Mouse (Mus musculus) heart, adult 2 months (tissue): ENCODE results near the gene Grhl3. TPM values are rescaled to one million over a fixed set of nuclear protein-coding genes. Genes with fewer than 3 reads are reported as not detected.

Experiments used
- DNase-seq, 2 experiments: peaks; one replicate each; pipeline ENCODE4 v3.0.0; 2021
- H3K27ac ChIP-seq: fragments of 200-600 bp; 2 replicates; pipeline ENCODE4 v1.8.1; 2022
- H3K27me3 ChIP-seq: fragments of 200-500 bp; 2 replicates; pipeline ENCODE4 v1.6.1; 2012; ENCODE audit warnings: mild to moderate bottlenecking, low read length, inconsistent platforms, mixed read lengths; ENCODE audit not compliant: control insufficient read depth, insufficient read depth
- H3K36me3 ChIP-seq: fragments of 200-500 bp; 2 replicates; pipeline ENCODE4 v1.6.1; 2012; ENCODE audit warnings: low read length, inconsistent platforms; ENCODE audit not compliant: control insufficient read depth, insufficient read depth
- H3K4me1 ChIP-seq: fragments of 200-500 bp; 2 replicates; pipeline ENCODE4 v1.6.1; 2011; ENCODE audit warnings: low read length; ENCODE audit not compliant: control insufficient read depth, insufficient read depth
- H3K4me3 ChIP-seq: fragments of 200-600 bp; 2 replicates; pipeline ENCODE4 v1.8.1; 2022
- H3K79me2 ChIP-seq: fragments of 200-500 bp; replicated peaks from 2 replicates; pipeline ENCODE4 v1.6.1; 2012; ENCODE audit warnings: mild to moderate bottlenecking, inconsistent platforms, low read length, moderate library complexity, mixed read lengths; ENCODE audit not compliant: control insufficient read depth, insufficient read depth
- H3K9ac ChIP-seq: fragments of 200-500 bp; 2 replicates; pipeline ENCODE4 v1.6.1; 2012; ENCODE audit warnings: low read depth, mild to moderate bottlenecking, control low read depth, inconsistent platforms, low read length, mixed read lengths
- CTCF ChIP-seq: fragments of 200-600 bp; IDR thresholded peaks from 2 replicates; pipeline ENCODE4 v1.8.1; 2022; ENCODE audit warnings: antibody characterized with exemption, mild to moderate bottlenecking, moderate library complexity
- EP300 ChIP-seq: fragments of 200-500 bp; IDR thresholded peaks from 2 replicates; pipeline ENCODE4 v1.6.1; 2011; ENCODE audit warnings: low read depth, low read length, control low read depth; ENCODE audit not compliant: insufficient read depth
- POLR2A ChIP-seq: fragments of 200-500 bp; IDR thresholded peaks from 2 replicates; pipeline ENCODE4 v1.6.1; 2011; ENCODE audit warnings: mild to moderate bottlenecking, low read depth, low read length, control low read depth; ENCODE audit not compliant: insufficient read depth
- WGBS: fragments of 180-500 bp; shearing (Covaris S2); methylation state at CpG from one replicate; pipeline ENCODE4 v1.1.7; 2018; 5-methylcytosine and 5-hydroxymethylcytosine counted together
- intact Hi-C: fragments of 180-260 bp; cut with DNase I; formaldehyde crosslinking; loops from one replicate; pipeline ENCODE4 v1.15.1; 2025
- polyA plus RNA-seq: library from polyadenylated mRNA; depleted of rRNA; stranded (reverse); fragments of >200 nt; gene quantifications from 2 replicates; pipeline ENCODE4 v1.2.3, GENCODE M21; 2012
- total RNA-seq, 2 experiments: library from RNA; stranded (reverse); gene quantifications; 2 replicates each; pipeline ENCODE4 v1.2.3; 2021

Grhl3 gene
- total and polyA plus RNA-seq, 3 experiments: 0.04 to 0.14 (median 0.08) TPM

DNA sequence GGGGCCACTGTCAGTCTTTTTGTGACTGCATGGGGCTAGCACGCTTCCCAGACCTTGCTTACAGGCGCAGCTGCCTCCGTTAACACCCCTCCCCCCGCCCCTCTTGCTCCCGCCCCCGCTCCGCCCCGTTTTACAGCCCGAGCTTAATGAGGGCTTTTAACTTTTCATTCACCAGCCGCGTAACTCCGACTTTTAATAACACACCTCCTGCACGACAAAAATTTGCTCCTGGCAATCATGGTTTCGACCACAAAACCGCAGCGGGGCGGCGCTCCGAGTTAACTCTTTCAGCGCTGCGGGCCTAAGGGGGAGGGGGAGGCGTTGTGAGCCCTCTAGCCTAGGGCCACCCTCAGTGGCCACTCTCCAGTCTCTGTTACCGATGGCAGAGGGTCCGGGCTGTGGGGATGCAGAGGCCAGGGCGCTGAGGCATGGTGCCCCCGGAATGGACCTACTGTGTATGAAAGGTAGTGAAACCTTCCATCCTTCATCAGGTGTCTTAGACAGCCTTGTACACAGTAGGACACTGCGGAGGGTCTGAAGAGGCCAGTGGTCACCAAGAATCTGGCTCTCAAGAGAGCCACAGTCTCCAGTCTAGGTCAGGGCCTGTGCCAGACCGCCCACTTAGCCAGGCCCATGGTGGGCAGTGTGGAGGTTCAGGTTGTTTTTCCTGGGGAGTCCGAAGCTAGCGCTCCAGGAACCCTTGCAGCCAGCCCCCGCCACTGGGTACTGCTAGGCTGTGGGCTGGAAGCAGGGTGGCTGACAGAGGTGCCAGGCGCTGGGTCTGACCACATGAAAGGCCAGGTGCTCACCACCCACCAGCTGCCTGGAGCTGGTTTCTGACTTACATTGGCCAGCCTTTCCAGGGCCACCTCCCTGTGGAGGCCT, 3.0 kb downstream of the Grhl3 start:
- no peaks in the 10 kb centered on the region for H3K79me2 ChIP-seq
- peak; percentile 24 to 51 for DNase-seq
- H3K4me3 ChIP-seq: peak overlapping the region; percentile 34
- WGBS: 18% methylated on average over 32 of the region's 32 CpGs
- H3K36me3 ChIP-seq: no peaks in the 10 kb centered on the region
- intact Hi-C loops: loop anchor here (5.0 kb wide), 1 partner anchor 53 kb away; no protein-coding TSS in a partner anchor
- H3K4me1 ChIP-seq: peaks cover 4% of the 10 kb centered on the region; the same call in 1 of the 2 replicates
- TF ChIP-seq EP300 (no peak), POLR2A (no peak), CTCF (no peak)
- peaks cover 1% of the 10 kb centered on the region; the same call in 1 of the 2 replicates for H3K27me3 ChIP-seq
- H3K27ac ChIP-seq: peak overlapping the region; percentile 64
- no peak overlapping the region for H3K9ac ChIP-seq

DNA sequence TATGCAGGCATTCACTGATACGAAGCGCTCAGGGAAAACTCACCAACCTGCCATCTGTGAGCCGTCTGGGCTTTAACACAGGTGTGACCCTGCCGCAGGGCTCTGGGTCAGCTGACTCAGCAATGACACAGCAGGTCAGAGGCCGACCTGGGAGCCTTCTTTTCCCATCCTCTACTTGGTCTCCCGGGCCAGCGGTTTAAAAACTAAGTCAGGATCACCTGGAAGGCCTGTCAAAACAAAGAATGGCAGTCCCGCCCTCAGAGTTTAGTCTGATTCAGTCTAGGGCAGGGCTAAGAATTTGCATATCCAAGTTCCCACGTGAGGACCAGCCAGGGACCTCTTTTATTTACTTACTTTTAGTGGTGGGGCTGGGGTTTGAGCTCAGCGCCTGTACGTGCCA, 4.2 kb downstream of the Grhl3 start:
- Histone ChIP-seq H3K27me3 (peaks cover 1% of the 10 kb centered on the region; the same call in 1 of the 2 replicates), H3K9ac (no peak overlapping the region), H3K27ac (no peak overlapping the region; the same call in 1 of the 2 replicates), H3K4me1 (peaks cover 5% of the 10 kb centered on the region; the same call in 1 of the 2 replicates), H3K36me3 (no peaks in the 10 kb centered on the region), H3K4me3 (no peak overlapping the region), H3K79me2 (no peaks in the 10 kb centered on the region)
- intact Hi-C loops: no loop called here
- 39% methylated on average over 11 of the region's 11 CpGs for WGBS
- DNase-seq: no peak
- TF ChIP-seq EP300 (no peak), POLR2A (no peak), CTCF (no peak)

DNA sequence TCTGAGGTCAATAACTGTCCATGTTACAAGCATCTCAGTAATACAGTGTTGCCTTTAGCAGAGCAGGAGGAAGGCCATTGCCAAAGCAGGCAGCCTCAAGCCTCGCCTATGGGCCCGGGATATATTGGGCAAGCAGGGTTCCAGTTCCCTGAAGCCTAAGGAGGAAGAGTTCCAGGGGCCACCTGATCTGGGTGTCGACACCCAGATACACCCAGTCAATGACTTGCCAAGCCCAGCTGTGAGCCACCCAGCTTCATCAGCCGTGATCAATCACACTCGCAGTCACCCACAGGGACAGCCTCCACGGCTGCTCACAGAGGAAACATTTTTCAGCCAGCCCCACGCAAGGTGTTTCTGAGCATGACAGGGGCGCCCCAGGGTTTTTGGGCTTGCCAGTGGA, 5.9 kb downstream of the Grhl3 start:
- H3K27ac ChIP-seq: peak overlapping the region; percentile 78; the same call in 1 of the 2 replicates
- TF ChIP-seq POLR2A (no peak), CTCF (no peak), EP300 (no peak)

DNA sequence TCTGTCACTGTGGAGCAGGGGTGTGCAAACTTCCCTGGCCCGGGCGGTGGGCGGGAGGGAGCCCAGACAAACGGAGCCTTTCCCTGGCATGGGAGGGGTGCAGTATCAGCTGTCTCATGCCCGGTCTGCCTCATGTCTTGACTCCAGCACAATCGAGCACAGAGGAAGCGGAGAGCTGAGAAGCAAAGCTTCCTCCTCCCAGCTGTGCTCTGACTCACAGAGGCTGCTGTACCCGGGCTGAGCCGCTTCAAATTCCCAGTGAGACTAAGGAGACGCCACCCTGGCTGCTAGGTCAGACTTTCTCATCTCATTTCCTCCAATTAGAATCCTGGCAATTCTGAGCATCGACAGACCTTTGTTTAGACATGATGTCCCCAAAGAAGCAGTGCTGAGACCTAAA, 6.4 kb downstream of the Grhl3 start:
- peaks cover 5% of the 10 kb centered on the region; the same call in 1 of the 2 replicates for H3K4me1 ChIP-seq
- peak overlapping the region; percentile 78 for H3K27ac ChIP-seq
- H3K9ac ChIP-seq: no peak overlapping the region
- DNase-seq: peak; percentile 49 to 50
- no peak overlapping the region for H3K4me3 ChIP-seq
- no peak for TF ChIP-seq EP300
- TF ChIP-seq POLR2A: no peak
- TF ChIP-seq CTCF: no peak
- intact Hi-C loops: no loop called here
- peaks cover 1% of the 10 kb centered on the region; the same call in 1 of the 2 replicates for H3K27me3 ChIP-seq
- no peaks in the 10 kb centered on the region for H3K36me3 ChIP-seq
- H3K79me2 ChIP-seq: no peaks in the 10 kb centered on the region
- WGBS: 27% methylated on average over 11 of the region's 11 CpGs

More for the DNA sequence above, 5.9 kb downstream of the Grhl3 start:
- intact Hi-C loops: no loop called here
- peaks cover 5% of the 10 kb centered on the region; the same call in 1 of the 2 replicates for H3K4me1 ChIP-seq
- H3K9ac ChIP-seq: no peak overlapping the region
- no peaks in the 10 kb centered on the region for H3K36me3 ChIP-seq
- no peaks in the 10 kb centered on the region for H3K79me2 ChIP-seq
- DNase-seq: peak in 1 of 2 experiments; percentile 13
- 68% methylated on average over 8 of the region's 8 CpGs for WGBS
- no peak overlapping the region for H3K4me3 ChIP-seq
- H3K27me3 ChIP-seq: peaks cover 1% of the 10 kb centered on the region; the same call in 1 of the 2 replicates

DNA sequence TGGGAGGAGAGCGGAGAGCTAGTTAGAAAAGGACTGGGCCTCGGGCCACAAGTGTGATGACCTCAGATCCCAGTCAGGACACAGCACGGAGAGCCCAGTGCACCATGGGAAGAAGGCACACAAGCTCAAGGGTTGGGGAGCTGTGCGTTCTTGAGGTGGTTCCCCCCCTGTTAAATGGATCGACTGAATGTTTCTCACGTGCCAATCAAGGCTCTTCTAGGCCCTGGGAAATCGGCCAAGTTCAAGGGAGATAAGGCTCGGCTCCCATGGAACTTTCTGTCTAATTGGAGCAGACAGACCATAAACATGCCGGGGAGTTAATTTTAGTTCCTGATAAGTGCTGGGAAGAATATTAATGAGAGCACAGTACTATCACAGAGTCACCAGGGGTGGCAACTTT, 8.0 kb downstream of the Grhl3 start:
- no peak overlapping the region for H3K4me3 ChIP-seq
- no peaks in the 10 kb centered on the region for H3K27me3 ChIP-seq
- peak; percentile 70 to 81 for DNase-seq
- 8% methylated on average over 9 of the region's 9 CpGs for WGBS
- no peaks in the 10 kb centered on the region for H3K79me2 ChIP-seq
- TF ChIP-seq EP300 (peak; percentile 66; the same call in 1 of the 2 replicates), CTCF (no peak)
- peak overlapping the region; percentile 78 for H3K27ac ChIP-seq
- no peaks in the 10 kb centered on the region for H3K36me3 ChIP-seq
- intact Hi-C loops: loop anchor here (2.0 kb wide), 1 partner anchor 87 kb away; no protein-coding TSS in a partner anchor
- no peak overlapping the region for H3K9ac ChIP-seq
- peaks cover 5% of the 10 kb centered on the region; the same call in 1 of the 2 replicates for H3K4me1 ChIP-seq

DNA sequence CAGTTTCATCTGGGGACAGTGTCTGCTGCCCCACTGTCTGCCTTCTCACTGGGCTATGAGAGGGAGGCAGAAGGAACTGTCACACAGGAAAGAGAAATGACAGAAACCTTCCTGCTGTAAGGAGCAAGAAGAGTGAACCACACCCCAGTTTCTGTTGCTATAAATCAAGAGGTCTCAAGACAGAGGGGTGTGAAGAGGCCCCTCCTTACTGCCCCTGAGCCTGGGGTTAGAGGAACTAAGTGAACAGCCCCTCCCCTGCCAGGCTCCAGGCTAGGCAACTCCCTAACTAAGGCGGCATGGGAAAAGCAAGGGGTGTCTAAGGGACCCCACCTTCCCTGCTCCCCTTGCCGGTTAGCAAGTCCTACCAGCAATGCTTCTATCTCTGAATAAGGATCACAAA, 9.6 kb downstream of the Grhl3 start:
- no peak for TF ChIP-seq EP300
- no peak for TF ChIP-seq CTCF
- TF ChIP-seq POLR2A: no peak
- 68% methylated on average over 2 of the region's 2 CpGs for WGBS
- Histone ChIP-seq H3K9ac (no peak overlapping the region), H3K27me3 (no peaks in the 10 kb centered on the region), H3K27ac (no peak overlapping the region), H3K36me3 (no peaks in the 10 kb centered on the region), H3K4me3 (no peak overlapping the region), H3K79me2 (no peaks in the 10 kb centered on the region), H3K4me1 (peaks cover 5% of the 10 kb centered on the region; the same call in 1 of the 2 replicates)
- no peak for DNase-seq
- intact Hi-C loops: loop anchor here (2.0 to 5.0 kb wide), 2 partner anchors 89 to 104 kb away; no protein-coding TSS in a partner anchor
